Mouse (Mus musculus) fibroblast of lung, adult 2 months (primary cell): Measurements from ENCODE around the gene Zfp423.

Source experiments
- DNase-seq: peaks from one replicate; pipeline ENCODE4 v3.0.0-alpha.2; 2011; ENCODE audit warnings: low read depth

Zfp423 gene

GRCm38 (mm10) chr8:87744556-87744955 lies 214.8 kb downstream of the Zfp423 start:
- DNase-seq: no peak

- no peak for DNase-seq
Measured at GRCm38 (mm10) chr8:87742016-87742415, 217.4 kb downstream of the Zfp423 start.

GRCm38 (mm10) chr8:87740946-87741530 lies 218.4 kb downstream of the Zfp423 start:
- DNase-seq: no peak

GRCm38 (mm10) chr8:87737900-87738299 lies 221.5 kb downstream of the Zfp423 start:
- peak; percentile 52 for DNase-seq

GRCm38 (mm10) chr8:87734902-87735301 lies 224.5 kb downstream of the Zfp423 start:
- no peak for DNase-seq

GRCm38 (mm10) chr8:87734496-87734895 lies 224.9 kb downstream of the Zfp423 start:
- no peak for DNase-seq

- no peak for DNase-seq
Measured at GRCm38 (mm10) chr8:87731062-87731461, 228.3 kb downstream of the Zfp423 start.

GRCm38 (mm10) chr8:87723015-87723414 lies 236.4 kb downstream of the Zfp423 start:
- DNase-seq: no peak

GRCm38 (mm10) chr8:87719137-87719815 lies 240.1 kb downstream of the Zfp423 start:
- peak; percentile 56 for DNase-seq

- DNase-seq: no peak
Measured at GRCm38 (mm10) chr8:87717445-87717844, 241.9 kb downstream of the Zfp423 start.

- no peak for DNase-seq
Measured at GRCm38 (mm10) chr8:87716726-87717248, 242.6 kb downstream of the Zfp423 start.

- DNase-seq: peak; percentile 51
Measured at GRCm38 (mm10) chr8:87715731-87716682, 243.4 kb downstream of the Zfp423 start.

GRCm38 (mm10) chr8:87713946-87714345 lies 245.4 kb downstream of the Zfp423 start:
- DNase-seq: no peak

- DNase-seq: no peak
Measured at GRCm38 (mm10) chr8:87711955-87712354, 247.4 kb downstream of the Zfp423 start.

GRCm38 (mm10) chr8:87708127-87708637 lies 251.2 kb downstream of the Zfp423 start:
- no peak for DNase-seq

GRCm38 (mm10) chr8:87707176-87707575 lies 252.2 kb downstream of the Zfp423 start:
- DNase-seq: no peak

GRCm38 (mm10) chr8:87704756-87705155 lies 254.6 kb downstream of the Zfp423 start:
- DNase-seq: no peak

- no peak for DNase-seq
Measured at GRCm38 (mm10) chr8:87702790-87703311, 256.5 kb downstream of the Zfp423 start.

GRCm38 (mm10) chr8:87702051-87702521 lies 257.3 kb downstream of the Zfp423 start:
- DNase-seq: peak; percentile 56

GRCm38 (mm10) chr8:87701583-87701982 lies 257.8 kb downstream of the Zfp423 start:
- DNase-seq: no peak

- DNase-seq: no peak
Measured at GRCm38 (mm10) chr8:87700321-87700720, 259.1 kb downstream of the Zfp423 start.

GRCm38 (mm10) chr8:87697127-87697526 lies 262.3 kb downstream of the Zfp423 start:
- DNase-seq: no peak
